Mouse (Mus musculus): Measurements from ENCODE around the gene Lypd4.
A peak's percentile ranks its signal among the peaks of the same experiment; 100 is the strongest.
"Not testable (repeated sequence)": the region's sequence is repeated elsewhere in the genome, so short reads cannot be mapped to it uniquely, and the experiment has no call there.

The Lypd4 gene

GRCm38 (mm10) chr7:24869532-24870165 is at the start of gene Lypd4, which contains the start of gene Dmrtc2:
Gene Lypd4, minus strand, starts transcription at chr7:24869941.
Gene Dmrtc2, plus strand, starts transcription at chr7:24870057.
- no peak for ATAC-seq (ENCODE audit: insufficient number of reproducible peaks, low FRiP score, low TSS enrichment)

- ATAC-seq (ENCODE audit: insufficient number of reproducible peaks, low FRiP score, low TSS enrichment): no peak
These were observed 49.1 kb upstream of the Lypd4 start for GRCm38 (mm10) chr7:24918763-24919323.

- no peak for ATAC-seq (ENCODE audit: insufficient number of reproducible peaks, low FRiP score, low TSS enrichment)
These were observed 42.7 kb upstream of the Lypd4 start for GRCm38 (mm10) chr7:24912480-24912879.

GRCm38 (mm10) chr7:24907211-24907748 is 37.5 kb upstream of the Lypd4 start:
- ATAC-seq (ENCODE audit: insufficient number of reproducible peaks, low FRiP score, low TSS enrichment): no peak

GRCm38 (mm10) chr7:24906551-24906950 is 36.8 kb upstream of the Lypd4 start:
- ATAC-seq (ENCODE audit: insufficient number of reproducible peaks, low FRiP score, low TSS enrichment): no peak

GRCm38 (mm10) chr7:24904936-24905335 is 35.2 kb upstream of the Lypd4 start:
- ATAC-seq (ENCODE audit: insufficient number of reproducible peaks, low FRiP score, low TSS enrichment): peak; percentile 17; the same call in 1 of the 2 replicates

GRCm38 (mm10) chr7:24904070-24904483 is 34.3 kb upstream of the Lypd4 start:
- peak; percentile 95 for ATAC-seq (ENCODE audit: insufficient number of reproducible peaks, low FRiP score, low TSS enrichment)

- ATAC-seq (ENCODE audit: insufficient number of reproducible peaks, low FRiP score, low TSS enrichment): no peak
These were observed 33.7 kb upstream of the Lypd4 start for GRCm38 (mm10) chr7:24903444-24903825.

- ATAC-seq (ENCODE audit: insufficient number of reproducible peaks, low FRiP score, low TSS enrichment): no peak
These were observed 33.1 kb upstream of the Lypd4 start, which contains the start of gene Arhgef1 for GRCm38 (mm10) chr7:24902630-24903443. Gene Arhgef1, plus strand, starts transcription at chr7:24902912.

- no peak for ATAC-seq (ENCODE audit: insufficient number of reproducible peaks, low FRiP score, low TSS enrichment)
These were observed 32.5 kb upstream of the Lypd4 start for GRCm38 (mm10) chr7:24902264-24902629.

GRCm38 (mm10) chr7:24901842-24902241 is 32.1 kb upstream of the Lypd4 start:
- no peak for ATAC-seq (ENCODE audit: insufficient number of reproducible peaks, low FRiP score, low TSS enrichment)

- ATAC-seq (ENCODE audit: insufficient number of reproducible peaks, low FRiP score, low TSS enrichment): no peak
These were observed 31.4 kb upstream of the Lypd4 start for GRCm38 (mm10) chr7:24901114-24901513.

- ATAC-seq (ENCODE audit: insufficient number of reproducible peaks, low FRiP score, low TSS enrichment): no peak
These were observed 28.2 kb upstream of the Lypd4 start for GRCm38 (mm10) chr7:24897959-24898358.

- no peak for ATAC-seq (ENCODE audit: insufficient number of reproducible peaks, low FRiP score, low TSS enrichment)
These were observed 27.5 kb upstream of the Lypd4 start, which contains the start of gene Cd79a for GRCm38 (mm10) chr7:24897224-24897623. Gene Cd79a, plus strand, starts transcription at chr7:24897381.

- ATAC-seq (ENCODE audit: insufficient number of reproducible peaks, low FRiP score, low TSS enrichment): no peak
These were observed 26.5 kb upstream of the Lypd4 start for GRCm38 (mm10) chr7:24896269-24896668.

- ATAC-seq (ENCODE audit: insufficient number of reproducible peaks, low FRiP score, low TSS enrichment): not testable (repeated sequence)
These were observed 26.0 kb upstream of the Lypd4 start for GRCm38 (mm10) chr7:24895749-24896148.

GRCm38 (mm10) chr7:24892125-24892583 is 22.4 kb upstream of the Lypd4 start:
- no peak for ATAC-seq (ENCODE audit: insufficient number of reproducible peaks, low FRiP score, low TSS enrichment)

- ATAC-seq (ENCODE audit: insufficient number of reproducible peaks, low FRiP score, low TSS enrichment): no peak
These were observed 21.7 kb upstream of the Lypd4 start for GRCm38 (mm10) chr7:24891241-24892124.

- peak; percentile 55; the same call in 1 of the 2 replicates for ATAC-seq (ENCODE audit: insufficient number of reproducible peaks, low FRiP score, low TSS enrichment)
These were observed 20.8 kb upstream of the Lypd4 start for GRCm38 (mm10) chr7:24890281-24891216.

All from cerebellum, adult (tissue).